In genomic region chr9:77637357-77637756, GRCm38 (mm10) we compare ENCODE assay signal across 20 mouse cellular contexts. TPM values are rescaled to one million over a fixed set of nuclear protein-coding genes. Genes with fewer than 3 reads are reported as not detected.
DNase-seq lines count a peak whose midpoint lies in the region; ATAC-seq and TF ChIP-seq lines count a peak whose summit lies in the region.
"Had no signal": no experiment of that assay in that cellular context is flagged by ENCODE, and none has a peak within 500 bp of the region (broad histone marks: within the 10 kb centered on the region; RNA-seq: fewer than 3 reads in every experiment).

No protein-coding gene starts in this region.

- no peak for TF ChIP-seq POLR2A in heart, adult 2 months (IDR thresholded peaks at IDR 0.05; ENCODE audit: insufficient read depth, low read depth, low read length)

- no peaks in the 10 kb centered on the region; the same call in 1 of the 2 replicates for H3K4me1 ChIP-seq in heart, adult 2 months (ENCODE audit: control insufficient read depth, insufficient read depth, low read length)
- H3K4me1 ChIP-seq in embryonic facial prominence, embryonic 15.5 days, result peaks cover 3% of the 10 kb centered on the region; the same call in 1 of the 2 replicates
- no peaks in the 10 kb centered on the region for H3K4me1 ChIP-seq in midbrain, embryonic 11.5 days (ENCODE audit: control insufficient read depth, insufficient read depth, low read length)
- H3K4me1 ChIP-seq: liver, embryonic 15.5 days; neural tube, embryonic 12.5 days had no signal

- peak overlapping the region; percentile 51; the same call in 1 of the 2 replicates for H3K9ac ChIP-seq in heart, adult 2 months (ENCODE audit: low read depth, low read length)
- H3K9ac ChIP-seq in embryonic facial prominence, embryonic 15.5 days, result no peak overlapping the region
- no peak overlapping the region for H3K9ac ChIP-seq in midbrain, embryonic 11.5 days (ENCODE audit: low read length)
- H3K9ac ChIP-seq: liver, embryonic 15.5 days; neural tube, embryonic 12.5 days had no signal

- H3K4me2 ChIP-seq in embryonic facial prominence, embryonic 15.5 days (replicated peaks), result no peak overlapping the region
- H3K4me2 ChIP-seq in midbrain, embryonic 11.5 days, result no peak overlapping the region
- H3K4me2 ChIP-seq: liver, embryonic 15.5 days; neural tube, embryonic 12.5 days had no signal

- TF ChIP-seq CTCF in heart, adult 2 months (IDR thresholded peaks at IDR 0.05), result no peak

- intact Hi-C loops in heart, adult 2 months (cut with DNase I), result no loop called here
- intact Hi-C loops in heart, postnatal 25 days (cut with DNase I), result no loop called here
- intact Hi-C loops in gastrocnemius, postnatal 36 days (cut with DNase I), result no loop called here

- no peaks in the 10 kb centered on the region for H3K27me3 ChIP-seq in heart, adult 2 months (ENCODE audit: control insufficient read depth, insufficient read depth, low read length)
- H3K27me3 ChIP-seq in embryonic facial prominence, embryonic 15.5 days, result no peaks in the 10 kb centered on the region
- H3K27me3 ChIP-seq in midbrain, embryonic 11.5 days (ENCODE audit: control insufficient read depth, insufficient read depth, low read length), result no peaks in the 10 kb centered on the region
- H3K27me3 ChIP-seq: liver, embryonic 15.5 days; neural tube, embryonic 12.5 days had no signal

- peak overlapping the region; percentile 49 for H3K4me3 ChIP-seq in heart, adult 2 months
- H3K4me3 ChIP-seq in embryonic facial prominence, embryonic 15.5 days (replicated peaks), result no peak overlapping the region
- H3K4me3 ChIP-seq in midbrain, embryonic 11.5 days (ENCODE audit: low read depth, low read length), result no peak overlapping the region
- H3K4me3 ChIP-seq: liver, embryonic 15.5 days; neural tube, embryonic 12.5 days had no signal

- peak overlapping the region; percentile 90 for H3K27ac ChIP-seq in heart, adult 2 months
- no peak overlapping the region; the same call in 1 of the 2 replicates for H3K27ac ChIP-seq in embryonic facial prominence, embryonic 15.5 days (replicated peaks)
- no peak overlapping the region for H3K27ac ChIP-seq in midbrain, embryonic 11.5 days (ENCODE audit: low read depth, low read length)
- H3K27ac ChIP-seq: hindbrain, postnatal 0 days; liver, embryonic 15.5 days; macrophage; neural tube, embryonic 12.5 days had no signal

- WGBS in heart, adult 2 months, result 47% methylated on average over 10 of the region's 10 CpGs
- 49% methylated on average over 10 of the region's 10 CpGs for WGBS in embryonic facial prominence, embryonic 15.5 days
- 77% methylated on average over 10 of the region's 10 CpGs for WGBS in midbrain, embryonic 11.5 days

- no peaks in the 10 kb centered on the region for H3K9me3 ChIP-seq in embryonic facial prominence, embryonic 15.5 days (replicated peaks)
- no peaks in the 10 kb centered on the region for H3K9me3 ChIP-seq in midbrain, embryonic 11.5 days (ENCODE audit: control insufficient read depth, low read length)
- H3K9me3 ChIP-seq: liver, embryonic 15.5 days; neural tube, embryonic 12.5 days had no signal

- peak; percentile 82; the same call in 1 of the 2 replicates for ATAC-seq in embryonic facial prominence, embryonic 15.5 days (ENCODE audit: insufficient number of reproducible peaks, low FRiP score, low TSS enrichment, low read depth)
- ATAC-seq in midbrain, embryonic 11.5 days (ENCODE audit: low FRiP score), result no peak
- no peak for ATAC-seq in erythroid progenitor cell, adult 5-6 weeks (replicated peaks; ENCODE audit: low FRiP score, poor library complexity, severe bottlenecking)
- ATAC-seq: hindbrain, postnatal 0 days; midbrain, embryonic 16.5 days had no signal

- peaks cover 6% of the 10 kb centered on the region for H3K36me3 ChIP-seq in heart, adult 2 months (ENCODE audit: control insufficient read depth, insufficient read depth, low read length)
- no peaks in the 10 kb centered on the region for H3K36me3 ChIP-seq in embryonic facial prominence, embryonic 15.5 days
- H3K36me3 ChIP-seq in midbrain, embryonic 11.5 days (ENCODE audit: control insufficient read depth, insufficient read depth, low read length), result no peaks in the 10 kb centered on the region
- H3K36me3 ChIP-seq: liver, embryonic 15.5 days; neural tube, embryonic 12.5 days had no signal

- no peak for TF ChIP-seq EP300 in heart, adult 2 months (IDR thresholded peaks at IDR 0.05; ENCODE audit: insufficient read depth, low read depth, low read length)

- peak in 1 of 2 experiments; percentile 30 for DNase-seq in heart, adult 2 months
- DNase-seq in heart, postnatal 25 days (ENCODE audit: low spot score), result no peak
- DNase-seq in gastrocnemius, postnatal 36 days, result peak; percentile 31 to 35
- peak; percentile 57 for DNase-seq in heart, postnatal 4 days
- DNase-seq in midbrain, embryonic 11.5 days (ENCODE audit: low spot score, missing footprints), result no peak
- DNase-seq in ovary, postnatal 10 days (ENCODE audit: low spot score), result no peak
- DNase-seq: cerebellum, adult 11 months; kidney, adult 8-10 months; layer of hippocampus, postnatal 36 days; right cerebral cortex, postnatal 4 days; thymus, adult 18-20 months had no signal

- no peaks in the 10 kb centered on the region for H3K79me2 ChIP-seq in heart, adult 2 months (replicated peaks; ENCODE audit: control insufficient read depth, insufficient read depth, low read length)

RNA-seq across cellular contexts. Expression of gene Klhl31, which starts 1.1 kb away (rescaled TPM):
- total RNA-seq in heart, adult 2 months (2021), result 100 to 1,000 TPM; 116 to 122 TPM
- polyA plus RNA-seq in heart, adult 2 months (2012; rRNA removed), result 22.4 and 49.2 TPM in 2 replicates
- 100 to 1,000 TPM; 144 to 150 TPM for total RNA-seq in heart, postnatal 25 days (2021)
- 12.7 and 17.5 TPM in 2 replicates for polyA plus RNA-seq in embryonic facial prominence, embryonic 15.5 days (2015; fragmentation: Nextera tagmentation; extraction: Ambion mirVana)
- 100 to 1,000 TPM; 521 to 528 TPM for total RNA-seq in gastrocnemius, postnatal 36 days (2021)
- 10 to 100 TPM; 94.8 to 96.7 TPM for total RNA-seq in heart, postnatal 4 days (2021)
- polyA plus RNA-seq in midbrain, embryonic 11.5 days (2014; fragmentation: Nextera tagmentation; extraction: Ambion mirVana), result 0.14 and 0.32 TPM in 2 replicates
- total RNA-seq in erythroid progenitor cell, adult 5-6 weeks (2015; ENCODE audit: low replicate concordance), result not detected in 2 replicates
- total RNA-seq in erythroid progenitor cell, adult 5-6 weeks (2017; ENCODE audit: low replicate concordance), result not detected in 2 replicates
- total RNA-seq: common myeloid progenitor, adult 5-6 weeks had no signal
- polyA plus RNA-seq: large intestine, adult 2 months; macrophage had no signal

Comparison
In these comparisons a context has a peak if more than half of its experiments do, and no peak if none do; other contexts are left out.
1. DNase-seq: peak in gastrocnemius, postnatal 36 days (2 of 2) and heart, postnatal 4 days (single experiment); none in heart, postnatal 25 days (single experiment), midbrain, embryonic 11.5 days (single experiment) and ovary, postnatal 10 days (single experiment).
2. RNA of gene Klhl31, which starts 1.1 kb away (total RNA-seq): 521 to 528 TPM in gastrocnemius, postnatal 36 days, 144 to 150 TPM in heart, postnatal 25 days, 116 to 122 TPM in heart, adult 2 months and 94.8 to 96.7 TPM in heart, postnatal 4 days; not detected in erythroid progenitor cell, adult 5-6 weeks; every median in the first group is over 10 times any median in the second.